Mouse (Mus musculus): ENCODE results near the gene Csnk1g2. TPM values are rescaled to one million over a fixed set of nuclear protein-coding genes. Genes with fewer than 3 reads are reported as not detected.

Csnk1g2 gene
- 224 TPM for total RNA-seq (2023)

DNA sequence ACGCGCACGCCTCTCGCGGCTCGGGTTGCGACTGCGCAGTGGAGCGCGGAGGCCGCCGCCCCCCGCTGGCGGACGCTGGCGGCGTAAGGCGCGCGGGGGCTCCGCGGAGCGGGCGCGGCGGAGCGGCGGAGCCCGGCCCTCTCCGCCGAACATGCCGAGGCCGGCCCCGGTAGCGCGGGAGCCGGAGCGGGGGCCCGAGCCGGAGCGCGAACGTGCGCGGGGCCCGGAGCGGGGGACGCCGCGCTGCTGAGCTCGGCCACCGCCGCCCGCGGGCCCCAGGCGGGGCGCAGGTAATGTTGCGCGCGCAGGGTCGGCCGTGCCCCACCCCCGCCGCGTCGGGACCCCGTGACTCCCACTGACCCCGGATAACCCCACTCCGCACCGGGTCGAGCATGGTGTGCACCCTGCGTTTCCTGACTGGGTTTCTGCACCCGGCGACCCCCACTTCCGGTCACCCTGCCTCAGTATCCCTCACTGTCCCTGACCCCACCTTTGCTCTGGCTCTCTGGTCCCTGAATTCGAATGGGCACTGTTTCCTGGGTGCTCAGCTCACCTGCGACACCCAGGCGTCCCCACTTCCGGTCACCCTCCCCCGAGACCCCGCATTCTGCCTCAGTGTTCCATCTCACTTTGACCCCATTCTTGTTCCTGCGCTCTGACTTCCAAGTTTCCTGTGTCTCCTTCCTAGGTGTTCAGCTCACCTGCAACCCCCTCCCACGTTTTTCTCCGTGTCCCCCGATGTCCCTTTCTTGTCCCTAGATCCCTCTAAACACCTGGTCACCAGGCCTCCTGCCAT, at the start of gene Csnk1g2:
Gene Csnk1g2 (plus strand): TSS at position 178 of the 796 bp plus-strand sequence.

DNA sequence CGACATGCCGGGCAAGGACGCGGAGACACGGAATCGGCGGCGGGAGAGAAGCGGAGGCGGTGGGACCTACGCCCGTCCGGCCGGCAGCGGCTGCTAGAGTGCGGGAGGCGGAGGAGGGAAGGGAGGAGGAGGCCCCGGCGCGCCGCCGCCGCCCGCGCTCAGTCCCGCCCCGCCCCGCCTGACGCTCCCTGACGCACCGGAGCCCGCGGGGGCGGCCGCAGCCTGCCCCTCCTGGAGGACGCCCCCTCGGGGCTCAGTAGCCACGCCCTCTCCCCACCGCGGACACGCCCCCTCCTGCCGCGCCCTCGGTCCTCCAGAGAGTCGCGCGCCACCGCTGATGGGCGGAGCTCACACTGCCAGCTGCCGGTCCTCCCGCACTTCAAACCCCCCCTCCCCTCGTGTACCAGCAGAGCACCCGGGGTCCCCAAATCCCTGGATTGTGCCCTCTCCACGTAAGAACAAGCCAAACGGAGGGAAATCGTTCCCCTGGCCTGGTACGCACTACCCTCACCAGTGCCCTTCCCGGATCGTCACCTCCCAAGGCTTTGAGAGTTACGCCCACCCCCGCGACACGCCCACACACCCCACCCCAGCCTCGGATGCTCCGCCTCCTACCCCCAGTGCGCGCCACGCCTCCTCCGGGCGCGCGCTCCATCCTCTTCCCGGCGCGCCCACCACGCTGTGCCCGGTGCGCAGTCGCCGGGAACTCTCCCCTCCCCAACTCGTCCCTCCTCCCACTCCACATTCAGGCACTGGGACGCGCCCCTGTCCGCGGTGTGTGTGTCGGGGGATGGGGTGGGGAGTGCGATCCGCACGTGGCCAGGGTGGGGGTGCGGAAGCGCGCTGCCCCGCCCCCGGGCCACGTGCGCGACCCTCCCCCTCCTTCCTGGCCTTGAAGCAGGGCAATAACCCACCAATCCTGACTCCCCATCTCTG, 45.2 kb upstream of the Csnk1g2 start, which contains the start of gene Klf16:
Gene Klf16 (minus strand): TSS at position 127 of the 936 bp plus-strand sequence.

DNA sequence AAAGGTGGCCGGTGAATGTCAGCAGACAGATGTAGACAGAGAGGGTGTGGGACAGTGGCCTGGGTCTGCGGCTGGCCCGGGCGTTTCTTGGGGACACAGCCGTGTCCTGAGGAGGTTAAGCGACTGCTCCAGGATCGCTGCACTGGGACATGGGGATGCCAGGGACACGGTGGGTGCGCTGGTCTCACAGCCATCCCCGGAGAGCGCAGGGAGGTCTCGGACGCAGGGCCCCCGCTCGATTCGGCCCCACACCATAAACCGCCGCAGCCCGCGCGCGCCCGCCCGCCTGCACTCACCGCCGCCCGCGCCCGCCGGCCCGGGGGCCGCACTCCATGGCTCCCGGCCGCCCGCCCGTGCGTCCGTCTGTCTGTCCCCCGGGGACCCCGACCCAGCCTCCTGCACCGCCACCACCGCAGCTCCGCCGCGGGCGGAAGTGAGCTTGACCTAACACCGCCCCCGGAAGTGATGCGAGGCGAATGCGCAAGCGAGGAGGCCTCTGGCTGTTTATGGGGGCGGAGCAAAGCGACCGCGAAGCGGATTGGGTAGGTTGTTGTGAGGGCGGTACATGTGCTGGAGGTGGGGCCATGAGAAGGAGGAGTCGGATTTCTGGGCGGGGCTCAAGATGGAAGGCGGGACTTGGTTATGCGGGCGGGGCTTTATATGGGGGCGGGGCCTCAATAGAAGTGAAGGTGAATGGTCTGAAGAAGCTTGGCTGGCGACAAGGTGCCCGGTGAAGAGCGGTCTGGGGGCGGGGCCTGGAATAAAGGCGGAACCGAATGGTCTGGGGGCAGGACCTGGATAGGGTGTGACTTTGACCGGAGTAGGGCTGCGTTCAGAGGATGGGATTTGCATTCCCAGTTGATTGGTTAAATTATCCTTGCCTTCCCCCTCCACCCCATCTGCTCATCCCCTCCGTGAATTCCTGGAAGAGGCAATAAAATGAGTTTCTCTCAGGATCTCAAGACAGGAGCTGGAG, 32.5 kb upstream of the Csnk1g2 start, which contains the start of gene Abhd17a:
Gene Abhd17a (minus strand): TSS at position 463 of the 976 bp plus-strand sequence.

DNA sequence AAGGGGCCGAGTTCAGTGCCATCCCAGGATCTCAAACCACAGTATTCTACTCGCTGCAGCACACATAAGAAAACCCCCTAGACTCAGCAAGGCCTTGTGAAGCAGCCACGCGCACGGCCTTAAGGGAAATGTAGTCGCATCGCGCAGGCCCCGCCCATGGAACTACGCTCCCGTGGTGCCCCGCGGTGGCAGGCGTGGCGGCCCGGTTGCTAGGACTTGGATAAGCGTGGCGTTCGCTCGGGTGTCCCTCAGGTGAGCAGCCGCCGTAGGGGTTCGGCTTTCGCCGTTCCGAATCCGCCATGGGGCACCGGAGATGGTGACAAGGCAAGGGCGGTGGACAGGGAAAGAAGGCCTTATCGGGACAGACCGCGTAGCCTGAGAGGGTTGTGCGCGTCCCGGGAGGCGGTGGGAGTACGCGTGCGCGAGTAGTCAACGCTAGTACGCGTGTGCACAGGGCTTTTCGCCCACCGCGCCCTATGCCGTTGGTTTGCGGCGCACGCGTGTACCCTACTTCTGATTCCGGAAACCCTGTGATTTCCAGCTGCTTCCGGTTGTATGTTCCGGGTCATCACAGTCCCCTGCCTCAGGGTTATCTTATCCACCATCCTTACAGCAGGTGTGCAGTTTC, 19.8 kb upstream of the Csnk1g2 start, which contains the start of the genes Scamp4 and Adat3:
Gene Scamp4 (plus strand): TSS at position 175 of the 628 bp plus-strand sequence.
Gene Adat3 (plus strand): TSS at position 183 of the 628 bp plus-strand sequence.

DNA sequence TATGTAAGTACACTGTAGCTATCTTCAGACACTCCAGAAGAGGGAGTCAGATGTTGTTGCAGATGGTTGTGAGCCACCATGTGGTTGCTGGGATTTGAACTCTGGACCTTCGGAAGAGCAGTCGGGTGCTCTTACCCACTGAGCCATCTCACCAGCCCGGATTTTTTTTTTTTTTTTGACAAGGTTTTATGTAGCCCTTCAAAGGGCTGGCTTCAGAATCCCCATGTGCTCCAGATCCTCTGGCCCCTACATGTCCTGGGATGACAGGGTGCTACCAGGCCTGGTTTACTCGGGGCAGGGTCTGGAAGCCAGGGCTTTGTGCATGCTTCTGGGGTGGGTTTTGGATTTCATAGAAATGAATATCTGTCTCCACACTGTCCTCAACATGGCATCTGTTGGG, 16.9 kb upstream of the Csnk1g2 start, which contains the start of gene Gm49322:
Gene Gm49322 (plus strand): TSS at position 301 of the 400 bp plus-strand sequence.

DNA sequence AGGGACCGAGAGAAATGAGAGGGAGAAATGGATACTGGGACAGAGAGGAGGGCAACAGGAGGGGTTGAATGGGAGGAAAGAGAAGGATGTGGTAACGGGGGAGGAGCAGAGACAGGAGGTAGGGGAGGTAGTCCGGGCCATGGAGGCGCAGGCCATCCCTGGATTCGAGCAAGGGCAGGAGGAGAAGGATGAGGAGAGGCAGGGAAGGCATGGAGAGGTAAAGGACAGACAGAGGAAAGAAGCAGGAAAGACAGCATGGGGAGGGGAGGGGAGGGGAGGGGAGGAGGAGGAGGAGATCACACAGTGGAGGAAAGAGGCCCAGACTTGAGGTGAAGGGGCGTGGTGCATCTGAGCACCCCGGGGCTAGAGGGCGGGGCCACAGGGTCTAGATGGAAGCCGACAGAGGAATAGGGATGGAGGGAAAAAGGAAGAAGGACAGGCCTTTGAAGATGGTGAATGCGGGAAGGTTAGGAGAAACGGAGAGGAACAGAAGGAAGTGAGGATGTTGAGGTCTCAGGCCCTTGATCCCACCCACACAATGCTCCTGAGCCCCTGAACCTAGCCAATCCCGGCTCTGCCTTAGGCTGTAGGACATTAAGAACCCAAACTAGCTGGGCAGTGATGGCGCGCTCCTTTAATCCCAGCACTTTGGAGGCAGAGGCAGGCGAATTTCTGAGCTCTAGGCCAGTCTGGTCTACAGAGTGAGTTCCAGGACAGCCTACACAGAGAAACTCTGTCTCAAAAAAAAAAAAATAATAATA, 34.4 kb downstream of the Csnk1g2 start, which contains the start of gene Btbd2:
Gene Btbd2 (minus strand): TSS at position 209 of the 761 bp plus-strand sequence.

DNA sequence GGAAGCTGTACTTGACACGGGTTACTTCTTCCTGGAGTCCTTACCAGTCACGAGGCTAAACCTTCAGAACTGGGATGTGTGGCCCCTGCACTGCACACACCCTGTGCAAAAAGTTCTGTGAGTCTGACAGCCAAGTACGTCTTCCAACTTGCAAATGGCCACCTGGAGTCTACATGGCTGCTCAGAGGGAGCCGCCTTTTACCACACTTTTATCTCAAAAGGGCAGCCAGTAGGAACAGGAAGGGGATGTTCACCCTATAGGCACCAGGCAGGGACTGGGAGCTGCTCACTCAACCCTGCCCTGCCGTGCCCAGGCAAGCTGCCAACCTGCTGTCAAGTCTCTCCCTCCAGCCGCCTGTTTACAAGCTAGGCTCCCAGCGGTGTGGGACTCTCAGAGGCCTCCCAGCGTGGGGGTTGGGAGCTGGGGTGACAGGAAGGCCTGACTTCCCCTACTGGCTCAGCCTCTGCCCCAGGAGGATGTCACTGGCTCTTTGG, 55.4 kb downstream of the Csnk1g2 start, which contains the start of gene Mknk2:
Gene Mknk2 (minus strand): TSS at position 171 of the 495 bp plus-strand sequence.

Other genes with a start within 250 kb of the Csnk1g2 start
- 9.0 TPM for gene Mex3d, start 235.2 kb upstream of the Csnk1g2 start, total RNA-seq (2023)
- 81.1 TPM for gene Mbd3, start 223.3 kb upstream of the Csnk1g2 start, total RNA-seq (2023)
- 47.1 TPM for gene Uqcr11, start 216.0 kb upstream of the Csnk1g2 start, total RNA-seq (2023)
- gene Tcf3, start 189.2 kb upstream of the Csnk1g2 start, total RNA-seq (2023) = 82.4 TPM
- not detected for gene Onecut3, start 128.0 kb upstream of the Csnk1g2 start, total RNA-seq (2023)
- gene Atp8b3, start 83.7 kb upstream of the Csnk1g2 start, total RNA-seq (2023) = not detected
- 141 TPM for gene Rexo1, start 61.3 kb upstream of the Csnk1g2 start, total RNA-seq (2023)
- 28.5 TPM for gene Klf16, start 45.5 kb upstream of the Csnk1g2 start, total RNA-seq (2023)
- 37.5 TPM for gene Abhd17a, start 32.5 kb upstream of the Csnk1g2 start, total RNA-seq (2023)
- 44.2 TPM for gene Scamp4, start 20.0 kb upstream of the Csnk1g2 start, total RNA-seq (2023)
- gene Adat3, start 20.0 kb upstream of the Csnk1g2 start, total RNA-seq (2023) = 3.3 TPM
- gene Gm49322, start 16.8 kb upstream of the Csnk1g2 start, total RNA-seq (2023) = 7.4 TPM
- 24.7 TPM for gene Btbd2, start 34.2 kb downstream of the Csnk1g2 start, total RNA-seq (2023)
- gene Mknk2, start 55.3 kb downstream of the Csnk1g2 start, total RNA-seq (2023) = 302 TPM
- 110 TPM for gene Mob3a, start 79.1 kb downstream of the Csnk1g2 start, total RNA-seq (2023)
- gene Izumo4, start 79.3 kb downstream of the Csnk1g2 start, total RNA-seq (2023) = 51.3 TPM
- 107 TPM for gene Ap3d1, start 119.4 kb downstream of the Csnk1g2 start, total RNA-seq (2023)
- gene Dot1l, start 132.4 kb downstream of the Csnk1g2 start, total RNA-seq (2023) = 86.9 TPM
- gene Sf3a2, start 175.4 kb downstream of the Csnk1g2 start, total RNA-seq (2023) = 74.8 TPM
- 90.5 TPM for gene Plekhj1, start 175.8 kb downstream of the Csnk1g2 start, total RNA-seq (2023)
- gene Amh, start 182.4 kb downstream of the Csnk1g2 start, total RNA-seq (2023) = 0.79 TPM
- gene Jsrp1, start 190.7 kb downstream of the Csnk1g2 start, total RNA-seq (2023) = not detected
- 576 TPM for gene Oaz1, start 203.8 kb downstream of the Csnk1g2 start, total RNA-seq (2023)
- not detected for gene Lingo3, start 221.2 kb downstream of the Csnk1g2 start, total RNA-seq (2023)
- gene Lsm7, start 232.4 kb downstream of the Csnk1g2 start, total RNA-seq (2023) = 43.9 TPM
- 13.7 TPM for gene Sppl2b, start 232.4 kb downstream of the Csnk1g2 start, total RNA-seq (2023)
- not detected for gene Tmprss9, start 249.0 kb downstream of the Csnk1g2 start, total RNA-seq (2023)

All from CD4-positive naive resting alpha-beta T cell, adult 76 days (primary cell).